Mouse (Mus musculus) heart, postnatal 25 days (tissue): ENCODE data around the gene Exoc5. TPM values are rescaled to one million over a fixed set of nuclear protein-coding genes. Genes with fewer than 3 reads are reported as not detected.

Source experiments
- DNase-seq: peaks from one replicate; pipeline ENCODE4 v3.0.0; 2022; ENCODE audit warnings: low spot score
- intact Hi-C: fragments of 180-260 bp; cut with DNase I; formaldehyde crosslinking; loops from one replicate; pipeline ENCODE4 v1.15.1; 2025
- total RNA-seq, 2 experiments: library from RNA; stranded (reverse); gene quantifications; 2 replicates each; pipeline ENCODE4 v1.2.3; 2021

The Exoc5 gene
- total RNA-seq, 2 experiments from 2014 or later, result 19.7 to 19.9 TPM

DNA sequence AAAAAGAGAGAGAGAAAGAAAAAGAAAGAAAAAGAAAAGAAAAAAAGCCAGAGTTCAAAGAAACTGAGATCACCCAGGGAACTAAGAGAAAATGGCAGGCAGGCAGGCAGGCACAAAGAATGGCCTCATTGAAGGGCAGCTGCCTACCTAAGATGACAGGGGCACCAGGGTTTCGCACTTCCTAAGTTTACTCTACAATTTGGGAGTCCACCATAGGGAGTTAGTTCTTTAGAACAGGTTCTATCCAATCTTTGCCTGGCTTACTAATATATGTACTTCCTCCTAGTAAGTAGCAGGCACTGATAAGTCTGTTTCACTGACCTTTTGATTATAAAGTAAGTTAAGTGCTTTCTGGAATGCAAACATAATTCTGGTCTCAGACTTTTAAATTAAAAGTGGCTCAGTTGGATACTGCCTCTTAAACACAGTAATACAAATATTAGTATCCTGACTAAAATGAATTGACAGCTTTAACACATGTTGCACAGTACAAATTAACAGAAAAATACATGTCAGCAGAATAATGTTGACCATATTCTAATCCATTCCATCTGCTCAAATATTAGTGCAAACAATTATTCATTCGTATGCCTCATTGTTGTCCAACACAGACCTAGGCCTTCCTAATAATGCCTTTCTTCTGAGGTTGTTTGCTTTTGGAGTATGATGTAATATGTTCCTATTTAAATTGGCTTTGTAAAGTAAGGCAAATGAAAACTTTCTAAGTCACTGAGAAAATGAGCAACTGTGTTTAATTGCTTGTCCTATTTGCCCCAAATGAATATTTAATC is 57.9 kb downstream of the Exoc5 start:
- no peak for DNase-seq
- intact Hi-C loops, result no loop called here

- no peak for DNase-seq
- intact Hi-C loops, result no loop called here
Measured at GRCm38 (mm10) chr14:49007979-49008378, 58.5 kb downstream of the Exoc5 start.

DNA sequence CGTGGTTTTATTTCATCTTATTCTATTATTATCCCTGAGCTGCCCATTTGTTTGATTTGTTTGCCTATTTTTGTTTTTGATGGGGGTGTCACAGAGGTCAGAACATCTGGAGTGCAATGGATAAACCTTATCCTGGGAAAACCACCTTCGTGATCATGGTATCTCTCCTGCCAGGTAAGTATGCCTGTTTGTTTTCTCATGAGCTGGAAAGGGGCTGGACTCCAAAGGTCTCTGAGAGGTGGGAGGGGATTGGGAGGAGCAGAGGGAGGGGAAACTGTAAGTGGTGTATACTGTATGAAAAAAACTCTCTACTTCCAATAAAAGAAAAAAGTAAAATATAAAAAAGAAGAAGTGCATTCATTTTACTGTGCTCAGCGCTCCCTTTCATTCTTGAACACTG is 64.8 kb downstream of the Exoc5 start:
- intact Hi-C loops, result no loop called here
- DNase-seq, result no peak

GRCm38 (mm10) chr14:48998795-48999194 is 67.7 kb downstream of the Exoc5 start:
- DNase-seq, result no peak
- intact Hi-C loops, result no loop called here

- no peak for DNase-seq
- intact Hi-C loops, result loop anchor here (5.0 kb wide), 2 partner anchors 472 to 622 kb away; no protein-coding TSS in a partner anchor
Measured at GRCm38 (mm10) chr14:48993861-48994260, 72.6 kb downstream of the Exoc5 start.

DNA sequence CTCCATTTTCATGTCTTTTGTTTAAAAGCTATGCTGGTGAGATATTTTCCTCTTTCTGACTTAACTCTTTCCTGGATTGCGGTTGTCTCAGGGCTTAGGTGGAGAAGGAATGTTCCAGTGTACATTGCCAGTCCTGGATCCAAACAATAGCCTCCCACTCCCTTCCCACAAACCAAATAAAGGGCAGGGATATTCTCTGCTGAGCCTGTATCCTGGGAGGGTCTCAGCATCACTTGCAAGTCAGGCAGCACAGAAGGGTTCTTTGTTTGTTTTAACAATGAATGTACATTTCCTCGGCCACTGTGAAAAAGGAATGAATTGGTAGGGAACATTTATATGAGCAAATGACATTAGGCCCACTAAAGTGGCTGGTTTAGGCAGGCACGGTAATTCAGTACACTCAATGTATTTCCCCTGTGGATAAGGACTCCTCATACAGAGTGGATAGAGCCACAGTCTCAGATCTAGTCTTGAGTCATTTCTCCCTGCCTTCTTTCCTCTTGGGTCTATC is 74.3 kb downstream of the Exoc5 start:
- intact Hi-C loops, result loop anchor here (5.0 kb wide), 2 partner anchors 470 to 620 kb away; no protein-coding TSS in a partner anchor
- no peak for DNase-seq

- no peak for DNase-seq
- intact Hi-C loops, result loop anchor here (5.0 kb wide), 2 partner anchors 469 to 619 kb away; no protein-coding TSS in a partner anchor
Measured at GRCm38 (mm10) chr14:48991144-48991522, 75.3 kb downstream of the Exoc5 start.

DNA sequence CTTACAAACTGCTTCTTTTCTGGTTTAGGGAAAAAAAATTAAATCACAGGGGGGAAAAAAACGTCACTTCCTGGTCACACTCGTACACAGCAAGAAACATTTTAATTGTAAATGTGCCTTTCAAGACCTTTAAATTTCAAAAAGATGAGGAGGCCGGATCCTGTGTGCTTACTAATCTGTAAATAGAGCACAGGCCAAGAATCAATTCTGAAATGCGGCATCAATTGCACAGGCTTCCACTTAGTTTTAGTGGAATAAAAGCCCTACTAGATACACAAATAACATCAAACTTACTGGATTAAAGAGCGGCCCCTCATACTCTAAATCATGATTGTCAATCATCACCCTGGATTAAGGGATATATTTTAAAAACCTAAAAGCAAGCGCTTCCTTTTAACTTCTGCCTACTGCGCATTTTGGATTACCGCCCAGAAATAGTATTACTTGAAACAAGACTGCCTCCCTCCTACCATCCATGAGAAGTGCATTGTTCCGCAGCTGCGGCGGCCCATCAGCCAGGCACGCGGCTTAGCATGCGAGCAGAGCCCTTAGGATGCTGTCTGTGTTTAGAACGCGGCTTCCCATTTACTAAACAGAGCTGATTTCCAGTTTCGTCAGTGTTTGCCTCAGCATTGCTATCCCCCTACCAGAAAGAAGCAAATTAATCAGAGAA is 75.8 kb downstream of the Exoc5 start:
- intact Hi-C loops, result loop anchor here (5.0 kb wide), 2 partner anchors 468 to 618 kb away; no protein-coding TSS in a partner anchor
- peak; percentile 23 for DNase-seq

- intact Hi-C loops, result loop anchor here (5.0 kb wide), 2 partner anchors 468 to 618 kb away; no protein-coding TSS in a partner anchor
- DNase-seq, result no peak
Measured at GRCm38 (mm10) chr14:48989831-48990230, 76.6 kb downstream of the Exoc5 start.

- intact Hi-C loops, result no loop called here
- no peak for DNase-seq
Measured at GRCm38 (mm10) chr14:48986231-48986630, 80.2 kb downstream of the Exoc5 start.

DNA sequence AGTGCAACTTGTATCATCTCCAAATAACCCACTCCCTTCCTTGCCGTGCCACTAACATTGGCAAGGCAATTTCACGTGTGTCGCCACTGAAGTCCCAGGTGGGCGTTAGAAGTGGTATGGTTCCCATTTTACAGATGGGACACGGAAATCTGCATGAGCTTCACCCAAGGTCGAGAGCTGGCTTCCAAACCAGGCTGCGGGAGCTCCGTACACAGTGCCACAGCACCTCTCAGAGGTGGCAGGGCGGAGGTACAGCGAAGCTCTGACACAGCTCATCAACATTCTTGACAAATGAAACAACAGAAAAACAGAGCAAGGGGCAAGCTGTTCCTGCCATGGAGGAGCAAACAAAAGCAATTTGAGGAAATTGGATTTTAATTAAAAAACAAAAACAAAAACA is 80.8 kb downstream of the Exoc5 start:
- DNase-seq, result no peak
- intact Hi-C loops, result no loop called here

GRCm38 (mm10) chr14:48978971-48979388 is 87.5 kb downstream of the Exoc5 start:
- no peak for DNase-seq
- intact Hi-C loops, result no loop called here

DNA sequence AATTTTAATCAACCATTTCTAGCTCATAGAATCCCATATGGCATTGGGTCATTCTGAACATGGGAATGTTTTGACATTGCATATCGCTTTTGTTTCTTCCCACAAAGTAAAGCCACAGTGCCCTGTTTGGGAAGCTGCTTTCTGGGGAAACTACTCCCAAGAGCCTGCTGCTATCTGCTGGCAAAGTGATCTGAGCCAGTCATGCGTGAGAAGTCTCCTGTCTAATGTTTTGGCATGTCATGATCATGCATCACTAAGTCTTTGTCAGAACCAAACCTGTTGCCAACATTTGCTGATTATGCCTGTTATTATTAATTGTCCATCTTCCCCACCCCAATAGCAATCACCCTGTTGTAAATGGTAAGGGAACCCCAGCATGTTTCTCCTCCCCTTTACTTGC is 94.9 kb downstream of the Exoc5 start:
- intact Hi-C loops, result no loop called here
- DNase-seq, result no peak

GRCm38 (mm10) chr14:48968670-48969069 is 97.8 kb downstream of the Exoc5 start:
- DNase-seq, result no peak
- intact Hi-C loops, result no loop called here

Other genes with a start within 250 kb of the Exoc5 start
- 10 to 100 TPM; 10.1 to 10.3 TPM for gene Ap5m1, start 556 bp downstream of the Exoc5 start, total RNA-seq
- gene Naa30, start 105.6 kb upstream of the Exoc5 start, total RNA-seq, result 10 to 100 TPM; 20.1 to 21.7 TPM
- gene ccdc198, start 178.8 kb upstream of the Exoc5 start, total RNA-seq, result not detected